Mouse (Mus musculus): ENCODE measurements at regions not wholly inside any gene's neighbourhood (a gene's known extent, or its start where the extent isn't known, plus 50 kb on each side); places are given as distances from the start of the nearest gene placed in this dataset.

GRCm38 (mm10) chr8:11977121-11977520 is 136.8 kb downstream of the Tex29 start:
- no peak for DNase-seq (ENCODE audit: extremely low read depth, low read depth, low spot score)

GRCm38 (mm10) chr8:11979056-11979455 is 138.8 kb downstream of the Tex29 start:
- no peak for DNase-seq (ENCODE audit: extremely low read depth, low read depth, low spot score)

GRCm38 (mm10) chr8:11981458-11981857 is 141.2 kb downstream of the Tex29 start:
- DNase-seq (ENCODE audit: extremely low read depth, low read depth, low spot score) = no peak

GRCm38 (mm10) chr8:11990024-11990423 is 149.8 kb downstream of the Tex29 start:
- no peak for DNase-seq (ENCODE audit: extremely low read depth, low read depth, low spot score)

- DNase-seq (ENCODE audit: extremely low read depth, low read depth, low spot score) = no peak
Observed at GRCm38 (mm10) chr8:11999736-12000458, 159.6 kb downstream of the Tex29 start.

- no peak for DNase-seq (ENCODE audit: extremely low read depth, low read depth, low spot score)
Observed at GRCm38 (mm10) chr8:12000459-12000789, 160.2 kb downstream of the Tex29 start.

GRCm38 (mm10) chr8:12004241-12004640 is 164.0 kb downstream of the Tex29 start:
- no peak for DNase-seq (ENCODE audit: extremely low read depth, low read depth, low spot score)

GRCm38 (mm10) chr8:12012769-12013168 is 172.5 kb downstream of the Tex29 start:
- no peak for DNase-seq (ENCODE audit: extremely low read depth, low read depth, low spot score)

GRCm38 (mm10) chr8:12017750-12018149 is 177.5 kb downstream of the Tex29 start:
- DNase-seq (ENCODE audit: extremely low read depth, low read depth, low spot score) = no peak

- DNase-seq (ENCODE audit: extremely low read depth, low read depth, low spot score) = no peak
Observed at GRCm38 (mm10) chr8:12019272-12019671, 179.0 kb downstream of the Tex29 start.

- DNase-seq (ENCODE audit: extremely low read depth, low read depth, low spot score) = no peak
Observed at GRCm38 (mm10) chr8:12023669-12024390, 183.6 kb downstream of the Tex29 start.

- no peak for DNase-seq (ENCODE audit: extremely low read depth, low read depth, low spot score)
Observed at GRCm38 (mm10) chr8:12030363-12031116, 190.3 kb downstream of the Tex29 start.

GRCm38 (mm10) chr8:12031796-12032195 is 191.5 kb downstream of the Tex29 start:
- DNase-seq (ENCODE audit: extremely low read depth, low read depth, low spot score) = no peak

GRCm38 (mm10) chr8:12032386-12032785 is 192.1 kb downstream of the Tex29 start:
- DNase-seq (ENCODE audit: extremely low read depth, low read depth, low spot score) = no peak

- DNase-seq (ENCODE audit: extremely low read depth, low read depth, low spot score) = no peak
Observed at GRCm38 (mm10) chr8:12036349-12036748, 196.1 kb downstream of the Tex29 start.

- no peak for DNase-seq (ENCODE audit: extremely low read depth, low read depth, low spot score)
Observed at GRCm38 (mm10) chr8:12040924-12041323, 200.7 kb downstream of the Tex29 start.

GRCm38 (mm10) chr8:12041662-12042061 is 201.4 kb downstream of the Tex29 start:
- no peak for DNase-seq (ENCODE audit: extremely low read depth, low read depth, low spot score)

- DNase-seq (ENCODE audit: extremely low read depth, low read depth, low spot score) = no peak
Observed at GRCm38 (mm10) chr8:12050841-12051240, 210.6 kb downstream of the Tex29 start.

- DNase-seq (ENCODE audit: extremely low read depth, low read depth, low spot score) = no peak
Observed at GRCm38 (mm10) chr8:12051357-12051756, 211.1 kb downstream of the Tex29 start.

GRCm38 (mm10) chr8:12055931-12056330 is 215.7 kb downstream of the Tex29 start:
- no peak for DNase-seq (ENCODE audit: extremely low read depth, low read depth, low spot score)

GRCm38 (mm10) chr8:12061237-12061636 is 217.4 kb upstream of the A230072I06Rik start:
- no peak for DNase-seq (ENCODE audit: extremely low read depth, low read depth, low spot score)

- no peak for DNase-seq (ENCODE audit: extremely low read depth, low read depth, low spot score)
Observed at GRCm38 (mm10) chr8:12062710-12063109, 215.9 kb upstream of the A230072I06Rik start.
